Mouse (Mus musculus) hindlimb bud, embryonic 11.5 days (tissue): ENCODE results near the gene Psmd11.
A peak's percentile ranks its signal among the peaks of the same experiment; 100 is the strongest.

Source experiments
- DNase-seq: peaks from one replicate; pipeline ENCODE4 v3.0.0-alpha.2; 2012; ENCODE audit warnings: low read depth, low spot score; ENCODE audit errors: extremely low spot score

Gene Psmd11

DNA sequence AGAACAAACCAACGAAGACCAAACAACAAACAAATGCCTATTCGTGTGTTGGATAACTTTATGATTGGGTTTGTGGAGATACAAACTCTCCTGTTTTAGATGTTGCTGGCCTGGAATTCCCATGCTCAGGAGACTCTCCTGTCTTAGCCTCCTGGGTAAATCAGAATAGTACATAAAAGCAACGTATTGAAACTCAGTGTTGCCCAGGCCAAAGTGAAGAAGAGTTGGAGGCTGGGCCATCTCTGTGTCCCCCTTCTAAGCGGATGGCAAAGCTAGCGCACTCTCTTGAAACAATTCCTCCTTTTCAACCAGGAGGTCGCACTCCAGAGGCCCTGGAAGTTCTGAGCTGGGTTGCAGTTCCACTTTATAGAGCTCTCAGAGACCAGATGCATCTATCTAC, 74.9 kb downstream of the Psmd11 start:
- no peak for DNase-seq

DNA sequence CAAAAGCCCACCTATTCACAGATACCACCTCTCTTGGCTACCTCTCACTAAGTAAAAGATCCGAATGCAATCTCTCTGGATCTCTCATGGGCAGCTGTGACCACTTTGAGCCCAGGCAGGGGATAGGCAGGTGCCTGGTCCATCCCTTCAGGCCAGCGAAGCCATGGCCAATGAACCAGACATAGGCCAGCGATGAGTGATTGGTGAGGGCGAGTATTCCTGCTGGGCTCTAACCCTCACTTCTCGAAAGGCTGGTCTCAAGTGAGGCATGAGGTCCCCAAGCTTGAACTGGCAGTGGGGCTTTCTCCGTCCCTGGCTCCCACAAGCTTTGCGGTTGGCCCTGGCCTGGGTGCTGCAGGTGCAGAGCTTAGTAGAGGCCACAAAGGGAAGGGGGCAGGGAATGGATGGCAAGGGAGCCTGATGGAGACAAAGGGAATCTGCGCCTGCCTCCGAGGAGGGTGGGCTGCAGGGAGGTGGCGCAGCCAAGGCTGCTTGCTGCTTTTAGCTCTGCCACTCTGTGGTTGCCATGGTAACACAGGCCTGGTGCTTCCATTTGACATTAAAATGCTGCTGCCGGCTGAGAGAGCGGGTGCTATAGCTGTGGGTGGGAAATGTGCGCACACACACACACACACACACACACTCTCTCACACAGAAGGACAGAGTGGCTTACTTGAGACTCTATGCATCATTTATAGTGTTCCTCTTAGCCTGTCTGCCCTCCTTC, 75.5 kb downstream of the Psmd11 start:
- peak; percentile 58 for DNase-seq

GRCm38 (mm10) chr11:80504519-80505385, 76.3 kb downstream of the Psmd11 start:
- no peak for DNase-seq

- no peak for DNase-seq
Measured at GRCm38 (mm10) chr11:80505581-80505980, 77.2 kb downstream of the Psmd11 start.

- no peak for DNase-seq
Measured at GRCm38 (mm10) chr11:80506483-80506882, 78.1 kb downstream of the Psmd11 start.

DNA sequence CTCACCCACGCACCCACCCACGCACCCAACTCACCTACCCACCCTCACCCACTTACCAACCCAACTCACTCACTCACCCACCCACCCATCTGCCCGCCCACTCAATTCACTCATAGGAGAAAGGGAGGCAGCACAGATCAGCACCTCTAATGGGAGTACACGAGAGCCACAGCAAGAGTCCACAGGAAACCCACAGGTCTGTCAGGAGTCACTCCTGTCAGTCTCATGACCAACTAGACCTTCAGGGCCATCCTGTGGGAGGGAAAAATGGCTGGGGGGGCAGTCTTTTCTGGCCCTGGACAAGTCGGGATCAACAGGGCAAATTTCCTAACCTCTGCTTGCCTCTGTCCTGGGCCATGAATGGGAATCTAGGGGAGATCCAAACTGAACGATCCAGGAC, 79.4 kb downstream of the Psmd11 start:
- no peak for DNase-seq

DNA sequence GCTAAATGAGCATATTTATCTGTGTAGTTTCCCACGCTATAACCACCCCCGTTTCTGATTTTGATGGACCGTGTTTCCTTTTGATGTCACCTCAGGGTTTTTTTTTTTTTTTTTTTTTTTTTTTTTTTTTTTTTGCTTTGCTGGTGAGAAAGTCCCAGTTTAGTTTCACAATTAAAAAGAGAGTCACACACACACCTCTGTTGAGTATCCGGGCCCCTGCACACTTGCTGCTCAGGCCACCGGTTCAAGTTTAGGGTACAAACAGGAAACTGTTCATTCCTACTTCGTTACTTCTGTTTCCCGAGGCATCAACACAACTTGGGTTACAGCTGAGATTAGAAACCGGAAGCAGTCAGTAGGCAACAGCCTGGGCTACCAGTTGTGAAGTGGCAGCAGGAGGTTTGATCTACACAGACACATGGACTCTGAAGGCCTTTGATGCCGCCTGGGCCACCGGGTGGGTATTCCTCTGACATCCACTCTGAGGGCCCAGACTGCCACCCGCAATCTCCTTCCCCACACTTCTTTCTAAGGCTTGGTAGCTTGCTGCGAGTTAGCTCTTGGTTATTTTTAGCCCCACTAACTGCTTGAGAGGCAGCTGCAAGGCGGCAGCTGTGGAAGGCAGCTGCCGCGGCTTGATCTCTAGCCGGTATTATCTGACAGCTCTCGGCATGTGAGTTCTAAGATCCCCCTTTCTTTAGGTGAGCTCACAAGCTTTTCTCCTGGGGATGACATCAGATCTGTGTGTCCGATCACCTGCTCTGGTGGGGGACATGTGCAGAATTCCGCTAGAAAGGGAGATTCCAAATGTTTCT, 80.2 kb downstream of the Psmd11 start:
- no peak for DNase-seq

GRCm38 (mm10) chr11:80509176-80509506, 80.7 kb downstream of the Psmd11 start:
- no peak for DNase-seq

GRCm38 (mm10) chr11:80510124-80510523, 81.7 kb downstream of the Psmd11 start:
- DNase-seq, result no peak

DNA sequence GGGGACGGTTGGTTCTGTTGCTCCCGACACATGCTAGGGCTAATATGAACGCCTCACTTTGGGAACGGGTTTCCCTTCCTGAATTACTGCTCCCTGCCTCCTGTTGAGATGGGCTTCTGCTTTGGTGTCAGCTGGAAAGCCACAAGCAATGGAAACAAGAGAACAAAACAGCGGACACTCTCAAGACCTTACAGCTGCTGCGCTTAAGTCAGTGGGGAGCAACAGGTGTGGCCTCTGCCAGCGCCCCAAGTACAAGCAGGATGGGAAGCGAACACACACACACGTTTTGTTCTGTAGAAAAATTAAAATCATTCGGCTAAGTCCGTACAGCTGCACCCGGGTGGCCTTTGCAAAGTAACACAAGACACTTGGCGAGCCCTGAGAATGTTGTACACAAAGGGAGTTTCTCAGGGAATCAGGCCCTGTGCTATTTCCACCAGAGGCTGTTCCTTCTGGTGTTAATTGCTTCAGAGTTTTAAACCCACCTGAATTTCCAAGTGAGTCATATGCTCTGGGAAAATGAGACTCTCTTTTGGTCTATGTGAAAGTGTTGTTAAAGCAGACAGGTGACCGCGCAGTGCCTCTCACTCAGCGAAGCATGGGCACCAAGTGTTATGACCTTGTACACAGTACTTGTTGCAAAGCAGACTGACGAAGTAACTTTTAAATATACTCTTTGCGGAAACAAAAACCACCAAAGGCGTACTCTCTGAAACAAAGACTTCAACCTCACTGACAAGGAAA, 84.1 kb downstream of the Psmd11 start:
- DNase-seq, result no peak

DNA sequence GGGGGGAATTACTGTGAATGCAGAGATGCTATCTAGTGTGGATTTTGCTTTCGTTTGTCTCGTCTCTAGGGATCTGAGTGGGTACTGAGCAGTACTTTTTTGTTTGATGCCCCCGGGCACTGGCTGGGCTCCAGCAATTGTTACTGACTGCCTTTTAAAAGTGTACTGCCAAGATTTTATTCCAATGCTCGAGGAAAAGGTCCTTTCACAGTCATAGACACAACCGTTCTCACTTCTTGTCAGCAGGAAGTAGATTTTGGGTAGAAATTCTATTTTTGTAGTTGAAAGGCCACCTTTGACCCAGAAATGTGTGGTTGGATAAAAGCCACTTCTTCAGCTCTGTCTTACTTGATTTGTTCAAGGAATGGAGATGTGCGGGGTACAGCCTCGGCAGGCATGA, 85.4 kb downstream of the Psmd11 start:
- DNase-seq, result no peak

DNA sequence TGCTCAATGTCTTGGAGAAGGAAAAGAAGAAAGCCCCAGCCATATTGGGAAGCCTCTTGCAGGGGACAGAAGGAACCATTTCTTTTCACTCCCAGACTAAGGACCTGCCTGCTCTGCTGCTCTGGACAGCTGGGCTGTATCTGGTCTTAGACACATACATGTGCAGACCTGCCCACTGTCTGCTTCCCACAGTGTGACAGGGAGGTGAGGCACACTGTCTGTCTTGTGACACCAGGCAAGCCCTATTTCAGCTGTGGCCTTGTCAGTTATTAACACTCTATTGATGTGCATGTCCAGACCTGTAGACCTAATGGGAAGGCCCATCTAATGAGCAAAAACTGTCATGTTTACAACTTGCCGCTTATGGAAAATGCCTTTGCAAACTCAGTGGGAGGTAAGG, 86.9 kb downstream of the Psmd11 start:
- no peak for DNase-seq

- no peak for DNase-seq
Measured at GRCm38 (mm10) chr11:80515895-80516294, 87.5 kb downstream of the Psmd11 start.

GRCm38 (mm10) chr11:80518421-80519367, 90.3 kb downstream of the Psmd11 start:
- DNase-seq, result no peak

DNA sequence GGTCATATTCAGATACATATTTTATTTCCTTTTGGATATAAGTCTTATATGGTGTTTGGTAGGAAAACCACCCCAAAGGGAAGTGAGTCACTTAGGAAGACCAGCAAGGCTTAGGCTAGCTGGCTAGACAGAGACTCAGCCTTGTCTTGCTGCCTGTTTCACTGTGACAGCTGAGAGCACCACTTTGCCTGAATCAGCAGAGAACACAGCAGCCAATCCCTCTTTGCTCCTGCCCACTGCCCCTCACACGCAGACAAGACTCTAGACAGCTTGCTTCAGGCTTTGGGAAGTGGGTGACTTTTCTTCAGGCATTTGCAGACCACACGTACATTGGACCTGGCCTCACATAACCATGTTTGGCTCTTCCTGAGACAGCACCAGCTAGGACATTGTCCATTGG, 92.7 kb downstream of the Psmd11 start:
- DNase-seq, result no peak
